Mouse (Mus musculus) liver, adult (tissue): Measurements from ENCODE around the gene Tmem100.
A peak's percentile ranks its signal among the peaks of the same experiment; 100 is the strongest.

Experiments used
- GATA4 ChIP-seq: IDR thresholded peaks from 2 replicates; pipeline ENCODE4 v1.6.1; 2014; ENCODE audit warnings: mild to moderate bottlenecking, low read length; ENCODE audit not compliant: insufficient replicate concordance

The Tmem100 gene

GRCm38 (mm10) chr11:90029841-90030398 lies at the start of gene Tmem100:
TSS of gene Tmem100 (plus strand) at chr11:90030348.
- TF ChIP-seq GATA4: no peak

DNA sequence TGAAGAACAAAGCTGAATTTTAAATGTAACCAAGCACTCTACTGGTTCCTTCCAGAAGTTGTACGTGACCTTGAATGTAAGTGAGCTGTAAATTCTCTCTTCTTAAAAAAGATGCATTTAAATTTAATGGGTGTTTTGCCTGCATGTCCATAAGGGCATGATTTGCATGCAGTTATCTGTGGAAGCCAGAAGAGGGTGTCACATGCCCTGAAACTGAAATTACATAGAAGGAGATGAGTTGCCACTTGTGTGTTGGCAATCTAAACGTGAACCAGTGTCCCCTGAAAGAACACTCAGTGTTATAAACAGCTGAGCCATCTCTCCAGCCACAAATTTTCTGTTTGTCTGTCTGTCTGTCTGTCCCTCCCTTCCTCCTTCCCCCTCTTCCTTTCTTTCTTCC lies 47.2 kb upstream of the Tmem100 start:
- TF ChIP-seq GATA4: no peak

DNA sequence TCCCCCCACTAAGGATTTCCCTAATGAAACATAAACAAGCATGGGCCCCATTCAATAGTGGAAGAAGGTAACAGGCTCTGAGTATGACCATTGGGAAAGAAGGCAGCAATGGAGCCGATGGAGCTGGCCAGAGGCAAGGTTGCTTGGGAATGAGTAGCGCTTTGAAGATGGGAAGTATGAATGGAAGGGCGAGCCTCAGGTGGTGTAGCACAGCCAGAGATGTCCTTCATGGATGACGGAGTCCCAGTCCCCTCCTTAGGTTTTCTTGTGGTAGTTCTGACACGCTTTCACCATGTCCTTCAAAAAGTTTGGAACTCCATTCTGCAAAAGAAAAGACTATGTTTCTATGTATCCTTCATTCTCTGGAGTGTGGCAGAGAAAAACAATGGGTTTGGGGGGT lies 45.7 kb upstream of the Tmem100 start:
- TF ChIP-seq GATA4: no peak

- TF ChIP-seq GATA4: no peak
Observed at GRCm38 (mm10) chr11:89985200-89986187, 44.7 kb upstream of the Tmem100 start.

GRCm38 (mm10) chr11:89986516-89986915 lies 43.6 kb upstream of the Tmem100 start:
- no peak for TF ChIP-seq GATA4

- no peak for TF ChIP-seq GATA4
Observed at GRCm38 (mm10) chr11:89988936-89989589, 41.1 kb upstream of the Tmem100 start.

DNA sequence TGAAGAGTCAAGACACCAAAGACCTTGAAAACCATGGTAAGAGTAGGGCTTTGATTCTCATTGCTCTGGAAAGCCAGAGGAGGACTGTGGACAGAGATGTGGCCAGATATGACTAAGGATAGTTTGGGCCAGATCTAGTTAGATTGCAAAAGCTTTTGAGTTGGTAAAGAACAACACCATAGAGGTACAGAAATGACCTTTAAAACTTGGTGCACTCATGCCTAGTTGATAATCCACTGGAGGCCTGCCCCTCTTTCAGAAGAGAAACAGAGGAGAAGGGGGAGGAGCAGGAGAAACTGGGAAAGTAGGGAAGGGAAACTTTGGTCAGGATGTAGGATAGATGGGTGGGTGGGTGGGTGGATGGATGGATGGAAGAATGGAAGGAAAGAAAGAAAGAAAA lies 38.5 kb upstream of the Tmem100 start:
- peak; percentile 23; the same call in 1 of the 2 replicates for TF ChIP-seq GATA4

GRCm38 (mm10) chr11:89994706-89995105 lies 35.4 kb upstream of the Tmem100 start:
- TF ChIP-seq GATA4: no peak

DNA sequence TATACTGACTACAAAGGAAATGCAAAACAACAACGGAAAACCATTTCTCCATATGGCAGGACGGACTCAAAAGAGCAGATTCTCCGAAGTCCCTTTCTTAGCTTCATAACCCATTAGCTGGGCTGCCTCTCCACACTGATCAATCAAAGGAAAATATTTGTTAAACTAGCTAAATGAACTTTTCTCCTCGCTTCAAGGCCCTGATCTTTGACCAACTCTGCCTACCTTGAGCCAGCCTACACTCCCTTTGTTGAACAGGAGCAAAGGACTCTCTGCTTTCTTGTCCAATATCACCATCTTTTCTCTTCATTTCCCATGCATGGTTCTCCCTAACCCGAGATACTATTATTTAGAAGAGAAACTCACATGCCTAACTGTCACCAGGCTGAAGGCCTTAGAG lies 34.6 kb upstream of the Tmem100 start:
- no peak for TF ChIP-seq GATA4

DNA sequence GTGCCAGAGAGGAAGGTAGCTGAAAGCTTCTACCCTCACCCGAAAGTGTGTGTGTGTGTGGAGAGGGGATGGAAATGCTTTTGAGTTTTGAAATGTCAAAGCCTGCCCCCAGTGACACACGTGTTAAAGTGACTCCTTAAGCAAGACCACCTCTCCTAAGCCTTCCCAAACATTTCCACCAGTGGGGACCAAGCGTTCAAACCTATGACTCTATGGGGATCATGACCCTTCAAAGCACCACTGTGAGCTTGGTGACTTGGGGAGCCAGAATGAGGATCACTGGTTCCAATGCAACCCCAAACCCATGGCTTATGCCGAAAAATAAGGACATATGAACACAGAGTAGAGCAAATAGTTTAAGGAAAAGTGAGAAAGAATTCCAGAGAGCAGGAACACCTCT lies 33.7 kb upstream of the Tmem100 start:
- TF ChIP-seq GATA4: no peak

DNA sequence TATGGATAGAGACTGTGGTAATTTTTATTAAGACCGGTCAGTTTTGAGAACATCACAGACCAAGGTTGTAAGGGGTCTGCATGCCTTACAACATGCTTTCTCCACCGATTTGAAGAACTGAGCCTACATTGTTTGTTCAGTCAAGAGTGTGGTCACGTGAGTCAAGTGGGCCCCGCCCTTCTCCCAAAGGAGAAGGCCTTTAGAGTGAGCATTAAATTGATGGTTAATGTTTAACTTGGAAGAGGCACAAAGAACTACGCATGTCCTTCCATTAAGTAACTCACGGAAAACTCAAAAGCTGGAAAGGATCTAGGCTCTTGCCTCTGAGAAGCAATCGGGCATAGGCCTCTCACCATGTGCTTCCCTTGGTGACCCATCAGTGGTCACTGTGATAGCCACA lies 33.3 kb upstream of the Tmem100 start:
- no peak for TF ChIP-seq GATA4

DNA sequence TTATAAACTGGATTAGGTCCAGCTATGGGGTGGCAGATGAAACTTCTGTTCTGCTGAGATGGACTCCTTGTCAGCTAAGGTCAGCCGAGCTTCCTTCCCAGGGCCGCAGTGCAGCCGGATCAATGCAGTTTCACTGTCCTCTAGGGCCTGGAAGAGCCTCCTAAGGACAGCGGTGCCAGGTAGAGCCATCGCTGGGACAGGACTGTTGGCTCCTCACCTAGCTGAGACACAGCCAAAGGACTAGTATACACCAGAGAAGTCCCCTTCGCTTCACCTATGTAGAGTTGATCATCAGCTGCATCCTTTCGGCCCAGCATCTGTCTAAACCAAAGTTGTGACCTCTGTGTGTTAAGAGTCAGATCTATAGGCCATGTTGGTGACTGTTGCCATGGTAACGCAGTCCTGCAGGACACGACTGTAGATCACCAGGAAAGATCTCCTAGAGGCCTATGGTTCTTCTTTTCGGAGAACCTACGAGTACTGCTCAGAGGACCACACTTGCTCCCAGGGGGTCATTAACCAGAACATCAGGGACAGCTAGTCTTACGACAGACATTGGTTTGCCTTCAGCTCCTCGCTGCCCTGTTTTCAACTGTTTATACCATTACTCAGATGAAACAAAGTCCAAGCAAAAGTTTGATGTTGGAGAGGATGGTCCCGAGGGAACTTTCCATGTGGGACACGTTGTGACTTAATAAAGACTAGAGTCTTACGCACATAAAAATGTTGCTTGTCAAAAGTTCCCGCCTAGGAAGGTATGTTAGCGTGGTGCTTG lies 31.0 kb upstream of the Tmem100 start:
- no peak for TF ChIP-seq GATA4

GRCm38 (mm10) chr11:90000666-90001065 lies 29.5 kb upstream of the Tmem100 start:
- TF ChIP-seq GATA4: peak; percentile 84; the same call in 1 of the 2 replicates

GRCm38 (mm10) chr11:90001396-90002230 lies 28.5 kb upstream of the Tmem100 start:
- TF ChIP-seq GATA4: no peak
